Mouse (Mus musculus) Patski (cell line): Measurements from ENCODE around the gene Hoxb5. TPM values are rescaled to one million over a fixed set of nuclear protein-coding genes. Genes with fewer than 3 reads are reported as not detected.

Source experiments
- ATAC-seq: fragments of 100-300 bp; one replicate; pipeline ENCODE4 v1.8.0; 2021
- CTCF ChIA-PET: fragments of 350-600 bp; sonication (Branson Sonifier 250); formaldehyde crosslinking; loops from one replicate; lab custom pipeline; 2022; ENCODE audit warnings: inconsistent platforms; lab: Charles Lee
- POLR2A ChIA-PET: fragments of 350-600 bp; sonication (Branson Sonifier 250); formaldehyde crosslinking; loops from one replicate; lab custom pipeline; 2022; ENCODE audit warnings: antibody characterized with exemption, inconsistent platforms; lab: Charles Lee
- DNase-seq: peaks from one replicate; pipeline ENCODE4 v3.0.0-alpha.2; 2011; ENCODE audit warnings: low read depth, low spot score
- H3K27me3 ChIP-seq: fragments of 371-371 bp; one replicate; pipeline ENCODE4 v1.5.1; 2021
- CTCF ChIP-seq: fragments of 100-300 bp; IDR thresholded peaks from one replicate; pipeline ENCODE4 v1.5.1; 2021
- in situ Hi-C: fragments of 300-500 bp; cut with MboI; formaldehyde crosslinking; loops from 3 replicates; pipeline ENCODE4 v1.11.1; 2018; ENCODE audit warnings: low pct_unique_long_range_greater_than_20kb, mixed read lengths
- polyA plus RNA-seq: library from polyadenylated mRNA; unstranded; gene quantifications from one replicate; pipeline ENCODE4 v1.2.3, GENCODE M21; 2021

Hoxb5 gene
- polyA plus RNA-seq, 1 experiment from 2014 or later: 24.4 TPM

- in situ Hi-C loops: no loop called here
- DNase-seq: no peak
- CTCF ChIA-PET: interaction anchor here (0.7 to 21.6 kb wide), 4 partner anchors 12 to 329 kb away, joined by 3 to 215 read pairs (median 5); partner anchors contain the start of genes Hoxb5 and Hoxb8
- TF ChIP-seq CTCF: no peak
- POLR2A ChIA-PET: interaction anchor here (0.6 to 42.9 kb wide), 9 partner anchors 4 to 643 kb away, joined by 4 to 1274 read pairs (median 4); partner anchors contain the start of genes Hoxb4, Hoxb5, Hoxb6 and Hoxb7
- H3K27me3 ChIP-seq: no peaks in the 10 kb centered on the region
- no peak for ATAC-seq
Observed at GRCm38 (mm10) chr11:96291681-96292564, 11.2 kb upstream of the Hoxb5 start, which contains the start of gene Hoxb6. Gene Hoxb6 (plus strand): TSS chr11:96292476.

- DNase-seq (no peak), ATAC-seq (no peak)
- CTCF ChIA-PET: interaction anchor here (1.2 to 21.6 kb wide), 3 partner anchors 10 to 14 kb away, joined by 4 to 215 read pairs (median 6); partner anchors contain the start of genes Hoxb5 and Hoxb8
- POLR2A ChIA-PET: interaction anchor here (0.7 to 42.9 kb wide), 9 partner anchors 4 to 269 kb away, joined by 3 to 1274 read pairs (median 6); partner anchors contain the start of genes Hoxb4, Hoxb5, Hoxb6 and Hoxb7
- TF ChIP-seq CTCF: no peak
- in situ Hi-C loops: no loop called here
- H3K27me3 ChIP-seq: no peaks in the 10 kb centered on the region
Observed at GRCm38 (mm10) chr11:96292565-96293301, 10.4 kb upstream of the Hoxb5 start.

GRCm38 (mm10) chr11:96293302-96293921, 9.7 kb upstream of the Hoxb5 start:
- DNase-seq: no peak
- in situ Hi-C loops: no loop called here
- ATAC-seq: no peak
- no peaks in the 10 kb centered on the region for H3K27me3 ChIP-seq
- CTCF ChIA-PET: interaction anchor here (1.2 to 21.6 kb wide), 3 partner anchors 9 to 15 kb away, joined by 3 to 215 read pairs (median 4); partner anchors contain the start of gene Hoxb8
- TF ChIP-seq CTCF: no peak
- POLR2A ChIA-PET: interaction anchor here (0.6 to 42.9 kb wide), 8 partner anchors 5 to 451 kb away, joined by 3 to 1274 read pairs (median 6); partner anchors contain the start of genes Hoxb4, Hoxb5, Hoxb6 and Hoxb7

- H3K27me3 ChIP-seq: no peaks in the 10 kb centered on the region
- TF ChIP-seq CTCF: no peak
- ATAC-seq: no peak
- in situ Hi-C loops: loop anchor here (5.0 kb wide), 1 partner anchor 443 kb away; no protein-coding TSS in a partner anchor
- POLR2A ChIA-PET: interaction anchor here (0.6 to 42.9 kb wide), 12 partner anchors 6 to 568 kb away, joined by 3 to 1274 read pairs (median 6); partner anchors contain the start of genes Hoxb4, Hoxb5, Hoxb6 and Hoxb7
- no peak for DNase-seq
- CTCF ChIA-PET: interaction anchor here (0.7 to 21.6 kb wide), 5 partner anchors 12 to 327 kb away, joined by 3 to 215 read pairs (median 4); partner anchors contain the start of gene Hoxb8
Observed at GRCm38 (mm10) chr11:96294245-96295091, 8.7 kb upstream of the Hoxb5 start.

- DNase-seq (no peak), ATAC-seq (no peak)
- in situ Hi-C loops: loop anchor here (5.0 kb wide), 1 partner anchor 442 kb away; no protein-coding TSS in a partner anchor
- ChIA-PET POLR2A (interaction anchor here (0.6 to 42.9 kb wide), 14 partner anchors 7 to 567 kb away, joined by 3 to 1274 read pairs (median 6); partner anchors contain the start of genes Hoxb4, Hoxb5, Hoxb6 and Hoxb7), CTCF (interaction anchor here (0.7 to 21.6 kb wide), 7 partner anchors 9 to 434 kb away, joined by 3 to 215 read pairs (median 4); partner anchors contain the start of gene Hoxb8)
- H3K27me3 ChIP-seq: no peaks in the 10 kb centered on the region
- no peak for TF ChIP-seq CTCF
Observed at GRCm38 (mm10) chr11:96295092-96295835, 7.9 kb upstream of the Hoxb5 start.

GRCm38 (mm10) chr11:96296997-96297396, 6.1 kb upstream of the Hoxb5 start:
- ChIA-PET POLR2A (interaction anchor here (0.6 to 42.9 kb wide), 12 partner anchors 5 to 1511 kb away, joined by 3 to 1274 read pairs (median 6); partner anchors contain the start of genes Hoxb4, Hoxb5, Hoxb6 and Hoxb7), CTCF (interaction anchor here (1.1 to 21.6 kb wide), 6 partner anchors 10 to 324 kb away, joined by 3 to 215 read pairs (median 4); partner anchors contain the start of gene Hoxb8)
- in situ Hi-C loops: loop anchor here (5.0 kb wide), 1 partner anchor 440 kb away; no protein-coding TSS in a partner anchor
- ATAC-seq (no peak), DNase-seq (no peak)
- no peaks in the 10 kb centered on the region for H3K27me3 ChIP-seq
- TF ChIP-seq CTCF: no peak

- no peak for ATAC-seq
- in situ Hi-C loops: loop anchor here (5.0 kb wide), 1 partner anchor 440 kb away; no protein-coding TSS in a partner anchor
- ChIA-PET POLR2A (interaction anchor here (0.6 to 42.9 kb wide), 10 partner anchors 5 to 1511 kb away, joined by 3 to 1274 read pairs (median 6); partner anchors contain the start of genes Hoxb4, Hoxb5, Hoxb6 and Hoxb7), CTCF (interaction anchor here (1.2 to 21.6 kb wide), 4 partner anchors 9 to 324 kb away, joined by 3 to 215 read pairs (median 6); partner anchors contain the start of gene Hoxb8)
- no peak for DNase-seq
- no peak for TF ChIP-seq CTCF
- H3K27me3 ChIP-seq: no peaks in the 10 kb centered on the region
Observed at GRCm38 (mm10) chr11:96297428-96297827, 5.7 kb upstream of the Hoxb5 start.
